ENCODE assay signal across 9 mouse cellular contexts in the genomic region with DNA sequence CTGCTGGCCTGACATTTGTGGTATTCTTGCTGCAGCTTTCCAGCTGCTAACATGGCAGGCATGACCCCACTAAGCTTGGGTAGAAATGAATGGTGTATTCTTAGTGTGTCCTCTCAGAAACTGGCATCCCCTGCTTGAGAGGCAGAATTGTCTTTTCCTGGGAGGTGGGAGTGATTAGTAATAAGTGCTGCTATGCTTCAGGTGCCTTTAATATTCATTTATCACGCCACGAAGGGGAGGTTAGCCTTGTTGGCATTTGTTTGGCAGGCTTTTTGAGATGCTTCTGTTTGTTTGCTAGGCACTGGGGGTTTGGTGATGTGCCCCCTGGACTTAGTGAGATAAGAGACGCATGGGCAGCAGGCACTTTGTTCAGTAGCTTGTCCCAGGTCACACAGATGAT. TPM values are rescaled to one million over a fixed set of nuclear protein-coding genes. Genes with fewer than 3 reads are reported as not detected.
A peak's percentile ranks its signal among the peaks of the same experiment; 100 is the strongest.
DNase-seq lines count a peak whose midpoint lies in the region; ATAC-seq lines count a peak whose summit lies in the region.
"Had no signal": no experiment of that assay in that cellular context is flagged by ENCODE, and none has a peak within 500 bp of the region (broad histone marks: within the 10 kb centered on the region; RNA-seq: fewer than 3 reads in every experiment).

No protein-coding gene starts in this region.

- ATAC-seq in kidney, embryonic 16.5 days (ENCODE audit: low FRiP score, low TSS enrichment): no peak
- no peak for ATAC-seq in limb, embryonic 11.5 days (ENCODE audit: insufficient number of reproducible peaks, low FRiP score, low TSS enrichment, low read depth)
- ATAC-seq in neural tube, embryonic 14.5 days (ENCODE audit: low read depth): no peak

- no peak for DNase-seq in kidney, adult 11 months
- DNase-seq in forebrain, embryonic 10.5 days (ENCODE audit: extremely low spot score, low spot score): no peak
- no peak for DNase-seq in limb, embryonic 11.5 days (ENCODE audit: low spot score)
- DNase-seq in adrenal gland, adult 2 months: no peak
- DNase-seq in cerebellum, postnatal 25 days: no peak
- no peak for DNase-seq in Muller cell, postnatal 12 days (ENCODE audit: inconsistent ontology term)
- DNase-seq: lung, postnatal 10 days had no signal

- no peaks in the 10 kb centered on the region for H3K9me3 ChIP-seq in kidney, embryonic 16.5 days (ENCODE audit: low read length)
- no peaks in the 10 kb centered on the region for H3K9me3 ChIP-seq in forebrain, embryonic 10.5 days
- no peaks in the 10 kb centered on the region for H3K9me3 ChIP-seq in limb, embryonic 11.5 days (ENCODE audit: control insufficient read depth, low read length)
- no peaks in the 10 kb centered on the region for H3K9me3 ChIP-seq in neural tube, embryonic 14.5 days (ENCODE audit: control insufficient read depth, low read length)

- H3K9ac ChIP-seq in kidney, embryonic 16.5 days (replicated peaks; ENCODE audit: low read length): peak overlapping the region; percentile 44; the same call in 1 of the 2 replicates
- no peak overlapping the region for H3K9ac ChIP-seq in limb, embryonic 11.5 days (ENCODE audit: low read length)
- no peak overlapping the region for H3K9ac ChIP-seq in neural tube, embryonic 14.5 days (replicated peaks; ENCODE audit: low read depth, low read length)

- H3K4me1 ChIP-seq in kidney, embryonic 16.5 days (ENCODE audit: insufficient read depth, low read length): peaks cover 57% of the 10 kb centered on the region
- H3K4me1 ChIP-seq in forebrain, embryonic 10.5 days: peaks cover 52% of the 10 kb centered on the region
- H3K4me1 ChIP-seq in limb, embryonic 11.5 days (ENCODE audit: control insufficient read depth, insufficient read depth, low read length): peaks cover 19% of the 10 kb centered on the region
- peaks cover 22% of the 10 kb centered on the region for H3K4me1 ChIP-seq in neural tube, embryonic 14.5 days (ENCODE audit: control insufficient read depth, insufficient read depth, low read length)

- H3K4me3 ChIP-seq in kidney, embryonic 16.5 days (ENCODE audit: low read length): peak overlapping the region; percentile 75
- peak overlapping the region; percentile 95 for H3K4me3 ChIP-seq in forebrain, embryonic 10.5 days
- no peak overlapping the region for H3K4me3 ChIP-seq in limb, embryonic 11.5 days (ENCODE audit: low read depth, low read length)
- no peak overlapping the region for H3K4me3 ChIP-seq in neural tube, embryonic 14.5 days (ENCODE audit: low read depth, low read length)

- H3K27me3 ChIP-seq in kidney, embryonic 16.5 days (ENCODE audit: insufficient read depth, low read length): no peaks in the 10 kb centered on the region
- peaks cover 9% of the 10 kb centered on the region for H3K27me3 ChIP-seq in forebrain, embryonic 10.5 days (ENCODE audit: poor library complexity, severe bottlenecking)
- H3K27me3 ChIP-seq in limb, embryonic 11.5 days (ENCODE audit: control insufficient read depth, insufficient read depth, low read length): no peaks in the 10 kb centered on the region
- no peaks in the 10 kb centered on the region for H3K27me3 ChIP-seq in neural tube, embryonic 14.5 days (ENCODE audit: control insufficient read depth, insufficient read depth, low read length)

- H3K4me2 ChIP-seq in kidney, embryonic 16.5 days (replicated peaks; ENCODE audit: low read depth, low read length): peak overlapping the region; percentile 55
- H3K4me2 ChIP-seq in limb, embryonic 11.5 days (ENCODE audit: low read depth, severe bottlenecking): peak overlapping the region; percentile 50; the same call in 1 of the 2 replicates
- peak overlapping the region; percentile 76; the same call in 1 of the 2 replicates for H3K4me2 ChIP-seq in neural tube, embryonic 14.5 days (ENCODE audit: low read depth, low read length)

- H3K36me3 ChIP-seq in kidney, embryonic 16.5 days (ENCODE audit: insufficient read depth, low read length): no peaks in the 10 kb centered on the region
- H3K36me3 ChIP-seq in forebrain, embryonic 10.5 days (replicated peaks): peaks cover 7% of the 10 kb centered on the region; the same call in 1 of the 2 replicates
- H3K36me3 ChIP-seq in limb, embryonic 11.5 days (ENCODE audit: control insufficient read depth, insufficient read depth, low read length): no peaks in the 10 kb centered on the region
- H3K36me3 ChIP-seq in neural tube, embryonic 14.5 days (ENCODE audit: control insufficient read depth, insufficient read depth, low read length): no peaks in the 10 kb centered on the region

- 66% methylated on average over 3 of the region's 3 CpGs for WGBS in kidney, embryonic 16.5 days
- 88% methylated on average over 3 of the region's 3 CpGs for WGBS in forebrain, embryonic 10.5 days
- 69% methylated on average over 3 of the region's 3 CpGs for WGBS in limb, embryonic 11.5 days
- 67% methylated on average over 3 of the region's 3 CpGs for WGBS in neural tube, embryonic 14.5 days

- no peak overlapping the region for H3K27ac ChIP-seq in kidney, embryonic 16.5 days (ENCODE audit: low read length)
- no peak overlapping the region for H3K27ac ChIP-seq in forebrain, embryonic 10.5 days
- no peak overlapping the region for H3K27ac ChIP-seq in limb, embryonic 11.5 days (replicated peaks; ENCODE audit: low read depth, low read length)
- H3K27ac ChIP-seq in neural tube, embryonic 14.5 days (ENCODE audit: low read depth, low read length): no peak overlapping the region

RNA-seq across cellular contexts. Expression of a gene that starts 11.3 kb away (rescaled TPM):
- 272 and 298 TPM in 2 replicates for polyA plus RNA-seq in kidney, embryonic 16.5 days (2015; fragmentation: Nextera tagmentation; extraction: Ambion mirVana)
- 317 and 328 TPM in 2 replicates for polyA plus RNA-seq in forebrain, embryonic 10.5 days (2016; fragmentation: Nextera tagmentation; extraction: Ambion mirVana)
- polyA plus RNA-seq in limb, embryonic 11.5 days (2014; fragmentation: Nextera tagmentation; extraction: Ambion mirVana): 315 and 335 TPM in 2 replicates
- 163 and 234 TPM in 2 replicates for polyA plus RNA-seq in neural tube, embryonic 14.5 days (2014; fragmentation: Nextera tagmentation; extraction: Ambion mirVana)
- 100 to 1,000 TPM; 378 to 409 TPM for total RNA-seq in adrenal gland, adult 2 months (2021)
- 41.0 and 48.2 TPM in 2 replicates for polyA plus RNA-seq in adrenal gland, adult 2 months (2012; rRNA removed)

Comparison
In these comparisons a context has a peak if more than half of its experiments do, and no peak if none do; other contexts are left out.
1. H3K4me3 ChIP-seq: peak in kidney, embryonic 16.5 days (single experiment) and forebrain, embryonic 10.5 days (single experiment); none in limb, embryonic 11.5 days (single experiment) and neural tube, embryonic 14.5 days (single experiment).
2. Peak in every context shown above with its lines, with median percentiles within 50 percentile points of each other: H3K4me2 ChIP-seq.